ENCODE assay signal across 8 mouse cellular contexts in genomic region chr2:180805966-180806365, GRCm38 (mm10). TPM values are rescaled to one million over a fixed set of nuclear protein-coding genes. Genes with fewer than 3 reads are reported as not detected.
DNase-seq lines count a peak whose midpoint lies in the region; ATAC-seq and TF ChIP-seq lines count a peak whose summit lies in the region.
"Had no signal": no experiment of that assay in that cellular context is flagged by ENCODE, and none has a peak within 500 bp of the region (broad histone marks: within the 10 kb centered on the region; RNA-seq: fewer than 3 reads in every experiment).

No protein-coding gene starts in this region.

- ATAC-seq in neural tube, embryonic 13.5 days (ENCODE audit: low read depth) = peak; percentile 70

- no peaks in the 10 kb centered on the region for H3K9me3 ChIP-seq in embryonic facial prominence, embryonic 10.5 days
- no peaks in the 10 kb centered on the region for H3K9me3 ChIP-seq in neural tube, embryonic 13.5 days
- H3K9me3 ChIP-seq: lung, embryonic 15.5 days had no signal

- H3K27ac ChIP-seq in embryonic facial prominence, embryonic 10.5 days (replicated peaks) = no peak overlapping the region
- no peak overlapping the region for H3K27ac ChIP-seq in layer of hippocampus, adult 2 months
- H3K27ac ChIP-seq in neural tube, embryonic 13.5 days (replicated peaks) = no peak overlapping the region
- H3K27ac ChIP-seq: lung, embryonic 15.5 days had no signal

- no peaks in the 10 kb centered on the region; the same call in 1 of the 2 replicates for H3K4me1 ChIP-seq in embryonic facial prominence, embryonic 10.5 days
- peaks cover 14% of the 10 kb centered on the region for H3K4me1 ChIP-seq in neural tube, embryonic 13.5 days (replicated peaks)
- H3K4me1 ChIP-seq: lung, embryonic 15.5 days had no signal

- no peak overlapping the region for H3K4me3 ChIP-seq in embryonic facial prominence, embryonic 10.5 days
- no peak overlapping the region for H3K4me3 ChIP-seq in layer of hippocampus, adult 2 months
- H3K4me3 ChIP-seq in neural tube, embryonic 13.5 days = no peak overlapping the region
- H3K4me3 ChIP-seq: lung, embryonic 15.5 days had no signal

- no peak overlapping the region for H3K9ac ChIP-seq in neural tube, embryonic 13.5 days
- H3K9ac ChIP-seq: lung, embryonic 15.5 days had no signal

- peak; percentile 8 for DNase-seq in thymus, postnatal 14 days
- no peak for DNase-seq in thymus, adult 18-20 months
- DNase-seq in adrenal gland, postnatal 36 days = peak; percentile 35 to 63
- peak; percentile 42 for DNase-seq in embryonic facial prominence, embryonic 10.5 days (ENCODE audit: low spot score)
- peak; percentile 71 to 74 for DNase-seq in layer of hippocampus, adult 2 months (ENCODE audit: low spot score in 2 of 2)
- no peak for DNase-seq in spleen, adult 18-20 months

- H3K27me3 ChIP-seq in embryonic facial prominence, embryonic 10.5 days (replicated peaks; ENCODE audit: low read depth, poor library complexity, severe bottlenecking) = no peaks in the 10 kb centered on the region
- peaks cover 4% of the 10 kb centered on the region; the same call in 1 of the 2 replicates for H3K27me3 ChIP-seq in neural tube, embryonic 13.5 days
- H3K27me3 ChIP-seq: lung, embryonic 15.5 days had no signal

- WGBS in embryonic facial prominence, embryonic 10.5 days = 52% methylated on average over 1 of the region's 1 CpGs
- 81% methylated on average over 1 of the region's 1 CpGs for WGBS in neural tube, embryonic 13.5 days

- no peak overlapping the region for H3K4me2 ChIP-seq in neural tube, embryonic 13.5 days
- H3K4me2 ChIP-seq: lung, embryonic 15.5 days had no signal

- H3K36me3 ChIP-seq in embryonic facial prominence, embryonic 10.5 days (replicated peaks) = no peaks in the 10 kb centered on the region
- H3K36me3 ChIP-seq in neural tube, embryonic 13.5 days = no peaks in the 10 kb centered on the region
- H3K36me3 ChIP-seq: lung, embryonic 15.5 days had no signal

- peak; percentile 88 for TF ChIP-seq CTCF in layer of hippocampus, adult 2 months (conservative IDR thresholded peaks at IDR 0.05)

RNA-seq across cellular contexts. Expression of gene Bhlhe23, which starts 29.3 kb away (rescaled TPM):
- not detected for total RNA-seq in adrenal gland, postnatal 36 days (2021)
- polyA plus RNA-seq in embryonic facial prominence, embryonic 10.5 days (2016; fragmentation: Nextera tagmentation; extraction: Ambion mirVana) = 1.2 and 1.9 TPM in 2 replicates
- not detected for total RNA-seq in layer of hippocampus, adult 2 months (2021)
- polyA plus RNA-seq in neural tube, embryonic 13.5 days (2015; fragmentation: Nextera tagmentation; extraction: Ambion mirVana) = 4.2 and 4.3 TPM in 2 replicates
- polyA plus RNA-seq: lung, embryonic 15.5 days had no signal

Comparison
In these comparisons a context has a peak if more than half of its experiments do, and no peak if none do; other contexts are left out.
1. DNase-seq: peak in thymus, postnatal 14 days (single experiment), adrenal gland, postnatal 36 days (2 of 2), embryonic facial prominence, embryonic 10.5 days (single experiment) and layer of hippocampus, adult 2 months (2 of 2); none in thymus, adult 18-20 months (0 of 2) and spleen, adult 18-20 months (0 of 2).